Mouse (Mus musculus) ES-Bruce4 (cell line): Measurements from ENCODE around the gene Trove2. TPM values are rescaled to one million over a fixed set of nuclear protein-coding genes. Genes with fewer than 3 reads are reported as not detected.

Experiments used
- H3K27ac ChIP-seq: 2 replicates; pipeline ENCODE4 v1.5.1; 2012; ENCODE audit warnings: low read length, inconsistent platforms; ENCODE audit not compliant: insufficient read depth
- H3K27me3 ChIP-seq: 2 replicates; pipeline ENCODE4 v1.6.1; 2012; ENCODE audit warnings: mild to moderate bottlenecking, low read length, inconsistent platforms; ENCODE audit not compliant: control insufficient read depth, poor library complexity, insufficient read depth, severe bottlenecking
- H3K36me3 ChIP-seq: 2 replicates; pipeline ENCODE4 v1.6.1; 2012; ENCODE audit warnings: inconsistent platforms, mild to moderate bottlenecking, low read length, moderate library complexity; ENCODE audit not compliant: control insufficient read depth, poor library complexity, insufficient read depth, severe bottlenecking
- H3K4me1 ChIP-seq: one replicate; pipeline ENCODE4 v1.8.1; 2011; ENCODE audit warnings: low read length; ENCODE audit not compliant: control insufficient read depth, insufficient read depth
- H3K4me3 ChIP-seq: 2 replicates; pipeline ENCODE4 v1.5.1; 2011; ENCODE audit warnings: low read depth, mild to moderate bottlenecking, low read length
- H3K9ac ChIP-seq: 2 replicates; pipeline ENCODE4 v1.6.1; 2012; ENCODE audit warnings: low read depth, mild to moderate bottlenecking, inconsistent platforms; ENCODE audit not compliant: poor library complexity, severe bottlenecking
- H3K9me3 ChIP-seq: replicated peaks from 2 replicates; pipeline ENCODE4 v1.6.1; 2012; ENCODE audit warnings: mild to moderate bottlenecking, low read length, inconsistent platforms; ENCODE audit not compliant: control insufficient read depth, poor library complexity, insufficient read depth, severe bottlenecking
- CTCF ChIP-seq: IDR thresholded peaks from one replicate; pipeline ENCODE4 v1.8.1; 2011; ENCODE audit warnings: low read depth, low read length
- EP300 ChIP-seq: IDR thresholded peaks from 2 replicates; pipeline ENCODE4 v1.6.1; 2011; ENCODE audit warnings: low read depth, low read length; ENCODE audit not compliant: insufficient read depth
- POLR2A ChIP-seq: IDR thresholded peaks from one replicate; pipeline ENCODE4 v1.8.1; 2011; ENCODE audit warnings: low read length; ENCODE audit not compliant: insufficient read depth
- polyA plus RNA-seq: library from polyadenylated mRNA; stranded (reverse); fragments of >200 nt; gene quantifications from 2 replicates; pipeline ENCODE4 v1.2.4, GENCODE M21; 2011; ENCODE audit warnings: low read depth; ENCODE audit not compliant: missing spikeins, insufficient read depth, insufficient read length

The Trove2 gene
- polyA plus RNA-seq, 1 experiment: 21.8 TPM

- H3K4me1 ChIP-seq: no peaks in the 10 kb centered on the region
- TF ChIP-seq POLR2A: no peak
- TF ChIP-seq CTCF: no peak
- no peak for TF ChIP-seq EP300
- H3K4me3 ChIP-seq: no peak overlapping the region
- H3K36me3 ChIP-seq: peaks cover 11% of the 10 kb centered on the region
- H3K9me3 ChIP-seq: no peaks in the 10 kb centered on the region
- no peak overlapping the region for H3K9ac ChIP-seq
- H3K27me3 ChIP-seq: no peaks in the 10 kb centered on the region
- no peak overlapping the region for H3K27ac ChIP-seq
Measured at GRCm38 (mm10) chr1:143766238-143766637, 10.6 kb downstream of the Trove2 start.

GRCm38 (mm10) chr1:143765801-143766200, 11.1 kb downstream of the Trove2 start:
- Histone ChIP-seq H3K36me3 (peaks cover 11% of the 10 kb centered on the region), H3K27ac (no peak overlapping the region), H3K9ac (no peak overlapping the region), H3K4me3 (no peak overlapping the region), H3K27me3 (no peaks in the 10 kb centered on the region), H3K4me1 (no peaks in the 10 kb centered on the region), H3K9me3 (no peaks in the 10 kb centered on the region)
- no peak for TF ChIP-seq POLR2A
- TF ChIP-seq EP300: no peak

GRCm38 (mm10) chr1:143764443-143764842, 12.4 kb downstream of the Trove2 start:
- H3K4me3 ChIP-seq: no peak overlapping the region
- no peak overlapping the region for H3K27ac ChIP-seq
- no peak overlapping the region for H3K9ac ChIP-seq
- no peak for TF ChIP-seq CTCF
- no peak for TF ChIP-seq POLR2A
- no peak for TF ChIP-seq EP300
- no peaks in the 10 kb centered on the region for H3K27me3 ChIP-seq
- H3K36me3 ChIP-seq: peaks cover 11% of the 10 kb centered on the region
- no peaks in the 10 kb centered on the region for H3K4me1 ChIP-seq
- H3K9me3 ChIP-seq: no peaks in the 10 kb centered on the region

- no peak overlapping the region for H3K27ac ChIP-seq
- no peak overlapping the region for H3K4me3 ChIP-seq
- no peaks in the 10 kb centered on the region for H3K27me3 ChIP-seq
- H3K9me3 ChIP-seq: no peaks in the 10 kb centered on the region
- TF ChIP-seq CTCF: no peak
- TF ChIP-seq EP300: no peak
- TF ChIP-seq POLR2A: no peak
- H3K9ac ChIP-seq: no peak overlapping the region
- H3K4me1 ChIP-seq: no peaks in the 10 kb centered on the region
- H3K36me3 ChIP-seq: peaks cover 16% of the 10 kb centered on the region
Measured at GRCm38 (mm10) chr1:143762159-143762558, 14.7 kb downstream of the Trove2 start.

GRCm38 (mm10) chr1:143745871-143746270, 31.0 kb downstream of the Trove2 start:
- H3K36me3 ChIP-seq: peaks cover 2% of the 10 kb centered on the region
- peaks cover 3% of the 10 kb centered on the region for H3K4me1 ChIP-seq
- H3K27ac ChIP-seq: peak overlapping the region; percentile 83
- no peak for TF ChIP-seq EP300
- no peak for TF ChIP-seq POLR2A
- no peak for TF ChIP-seq CTCF
- H3K27me3 ChIP-seq: no peaks in the 10 kb centered on the region
- no peaks in the 10 kb centered on the region for H3K9me3 ChIP-seq
- peak overlapping the region; percentile 37 for H3K9ac ChIP-seq
- H3K4me3 ChIP-seq: no peak overlapping the region

- H3K27ac ChIP-seq: no peak overlapping the region
- peaks cover 3% of the 10 kb centered on the region for H3K4me1 ChIP-seq
- H3K9me3 ChIP-seq: no peaks in the 10 kb centered on the region
- peaks cover 2% of the 10 kb centered on the region for H3K36me3 ChIP-seq
- no peak overlapping the region for H3K9ac ChIP-seq
- H3K4me3 ChIP-seq: no peak overlapping the region
- TF ChIP-seq EP300 (no peak), POLR2A (no peak)
- H3K27me3 ChIP-seq: no peaks in the 10 kb centered on the region
Measured at GRCm38 (mm10) chr1:143742186-143742585, 34.7 kb downstream of the Trove2 start.

DNA sequence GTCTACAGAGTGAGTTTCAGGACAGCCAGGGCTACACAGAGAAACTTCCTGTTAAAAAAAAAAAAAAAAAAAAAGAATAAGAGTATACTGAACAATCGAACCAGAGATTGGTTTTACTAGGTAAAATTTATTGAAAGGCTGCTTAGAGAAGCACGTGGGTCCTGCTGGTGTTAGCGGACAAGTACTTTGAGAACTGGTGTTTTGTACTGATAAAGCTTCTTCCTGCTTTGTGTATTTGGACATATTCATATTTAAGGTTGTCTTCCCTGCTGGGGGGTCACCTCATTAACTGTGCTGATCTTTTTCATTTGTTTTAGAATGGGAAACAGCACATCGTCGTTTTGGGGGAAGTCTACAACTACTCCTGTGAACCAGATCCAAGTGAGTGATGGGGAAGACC, 35.5 kb downstream of the Trove2 start:
- Histone ChIP-seq H3K27me3 (no peaks in the 10 kb centered on the region), H3K9me3 (no peaks in the 10 kb centered on the region), H3K27ac (no peak overlapping the region), H3K4me1 (peaks cover 3% of the 10 kb centered on the region), H3K36me3 (peaks cover 2% of the 10 kb centered on the region), H3K4me3 (no peak overlapping the region), H3K9ac (no peak overlapping the region)
- no peak for TF ChIP-seq POLR2A
- no peak for TF ChIP-seq EP300
- TF ChIP-seq CTCF: no peak
